Mouse (Mus musculus) ES-Bruce4 (cell line): Measurements from ENCODE around the gene Rnps1. TPM values are rescaled to one million over a fixed set of nuclear protein-coding genes. Genes with fewer than 3 reads are reported as not detected.

Source experiments
- H3K27ac ChIP-seq: 2 replicates; pipeline ENCODE4 v1.5.1; 2012; ENCODE audit warnings: low read length, inconsistent platforms; ENCODE audit not compliant: insufficient read depth
- H3K27me3 ChIP-seq: 2 replicates; pipeline ENCODE4 v1.6.1; 2012; ENCODE audit warnings: mild to moderate bottlenecking, low read length, inconsistent platforms; ENCODE audit not compliant: control insufficient read depth, poor library complexity, insufficient read depth, severe bottlenecking
- H3K36me3 ChIP-seq: 2 replicates; pipeline ENCODE4 v1.6.1; 2012; ENCODE audit warnings: inconsistent platforms, mild to moderate bottlenecking, low read length, moderate library complexity; ENCODE audit not compliant: control insufficient read depth, poor library complexity, insufficient read depth, severe bottlenecking
- H3K4me1 ChIP-seq: one replicate; pipeline ENCODE4 v1.8.1; 2011; ENCODE audit warnings: low read length; ENCODE audit not compliant: control insufficient read depth, insufficient read depth
- H3K4me3 ChIP-seq: 2 replicates; pipeline ENCODE4 v1.5.1; 2011; ENCODE audit warnings: low read depth, mild to moderate bottlenecking, low read length
- H3K9ac ChIP-seq: 2 replicates; pipeline ENCODE4 v1.6.1; 2012; ENCODE audit warnings: low read depth, mild to moderate bottlenecking, inconsistent platforms; ENCODE audit not compliant: poor library complexity, severe bottlenecking
- H3K9me3 ChIP-seq: replicated peaks from 2 replicates; pipeline ENCODE4 v1.6.1; 2012; ENCODE audit warnings: mild to moderate bottlenecking, low read length, inconsistent platforms; ENCODE audit not compliant: control insufficient read depth, poor library complexity, insufficient read depth, severe bottlenecking
- CTCF ChIP-seq: IDR thresholded peaks from one replicate; pipeline ENCODE4 v1.8.1; 2011; ENCODE audit warnings: low read depth, low read length
- EP300 ChIP-seq: IDR thresholded peaks from 2 replicates; pipeline ENCODE4 v1.6.1; 2011; ENCODE audit warnings: low read depth, low read length; ENCODE audit not compliant: insufficient read depth
- POLR2A ChIP-seq: IDR thresholded peaks from one replicate; pipeline ENCODE4 v1.8.1; 2011; ENCODE audit warnings: low read length; ENCODE audit not compliant: insufficient read depth
- polyA plus RNA-seq: library from polyadenylated mRNA; stranded (reverse); fragments of >200 nt; gene quantifications from 2 replicates; pipeline ENCODE4 v1.2.4, GENCODE M21; 2011; ENCODE audit warnings: low read depth; ENCODE audit not compliant: missing spikeins, insufficient read depth, insufficient read length

Gene Rnps1
- polyA plus RNA-seq, 1 experiment, result 334 TPM

DNA sequence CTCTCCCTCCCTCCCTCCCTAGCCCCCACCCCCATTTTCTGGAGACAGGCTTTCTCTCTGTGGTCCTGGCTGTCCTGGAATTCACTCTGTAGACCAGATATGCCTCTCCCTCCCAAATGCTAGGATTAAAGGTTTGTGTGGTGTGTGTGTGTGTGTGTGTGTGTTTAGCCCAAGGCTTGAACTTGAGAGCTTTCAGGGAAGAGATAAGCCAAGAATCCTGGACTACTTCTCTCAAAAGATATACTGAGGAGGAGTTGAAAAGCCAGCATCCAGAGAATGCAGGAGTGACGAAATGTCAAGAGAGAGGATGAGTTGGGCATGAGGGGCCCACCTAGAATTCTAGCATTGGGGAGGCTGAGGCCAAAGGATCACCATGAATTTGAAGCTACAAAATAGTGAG lies 48.6 kb downstream of the Rnps1 start:
- H3K4me1 ChIP-seq, result no peaks in the 10 kb centered on the region
- TF ChIP-seq EP300 (no peak), CTCF (no peak), POLR2A (no peak)

DNA sequence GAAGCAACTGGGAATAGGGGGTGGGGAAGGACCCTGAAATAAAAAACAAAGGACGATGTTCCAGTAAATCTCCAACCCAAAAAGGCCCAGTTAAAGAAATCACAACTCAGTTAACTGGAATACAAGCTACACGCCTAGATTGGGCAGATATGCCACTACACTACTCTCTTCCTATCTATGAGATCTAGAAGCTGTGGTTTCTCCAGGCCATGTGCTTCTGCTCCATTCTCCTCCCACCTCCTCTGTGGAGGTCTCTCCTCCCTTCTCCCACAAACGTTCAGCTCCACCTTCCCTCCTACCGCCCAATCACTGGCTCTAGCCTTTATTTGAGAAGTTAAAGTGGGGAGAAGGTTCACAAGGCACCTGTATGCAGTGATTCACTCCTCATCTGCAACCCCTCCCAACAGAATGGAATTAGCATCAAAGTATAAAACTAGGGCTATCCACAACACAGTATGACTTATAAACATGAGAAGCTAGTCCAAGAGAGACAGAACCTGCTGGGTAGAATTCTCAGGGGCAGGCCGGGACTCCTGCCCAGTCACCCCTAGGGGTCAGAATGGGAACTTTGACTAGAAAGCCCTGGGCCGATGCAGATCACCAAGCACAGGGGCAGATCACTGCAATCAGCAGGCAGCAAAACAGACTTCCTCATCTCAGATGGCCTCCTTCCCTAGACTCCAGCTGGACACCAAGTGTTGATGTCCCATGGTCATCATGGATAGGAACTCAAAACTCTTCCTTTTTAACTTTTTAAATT lies 49.2 kb downstream of the Rnps1 start:
- Histone ChIP-seq H3K4me3 (no peak overlapping the region), H3K27me3 (no peaks in the 10 kb centered on the region), H3K9ac (0 out of 2 replicates have a peak overlapping the region, but pooled peaks have one; percentile 14), H3K27ac (no peak overlapping the region), H3K36me3 (peaks cover 5% of the 10 kb centered on the region; the same call in 1 of the 2 replicates), H3K4me1 (no peaks in the 10 kb centered on the region), H3K9me3 (no peaks in the 10 kb centered on the region)
- TF ChIP-seq EP300 (no peak), CTCF (no peak), POLR2A (no peak)

More for the DNA sequence above, 48.6 kb downstream of the Rnps1 start:
- no peak overlapping the region for H3K4me3 ChIP-seq
- H3K9ac ChIP-seq, result 0 out of 2 replicates have a peak overlapping the region, but pooled peaks have one; percentile 14
- no peak overlapping the region for H3K27ac ChIP-seq
- H3K27me3 ChIP-seq, result no peaks in the 10 kb centered on the region
- H3K36me3 ChIP-seq, result peaks cover 5% of the 10 kb centered on the region; the same call in 1 of the 2 replicates
- H3K9me3 ChIP-seq, result no peaks in the 10 kb centered on the region

DNA sequence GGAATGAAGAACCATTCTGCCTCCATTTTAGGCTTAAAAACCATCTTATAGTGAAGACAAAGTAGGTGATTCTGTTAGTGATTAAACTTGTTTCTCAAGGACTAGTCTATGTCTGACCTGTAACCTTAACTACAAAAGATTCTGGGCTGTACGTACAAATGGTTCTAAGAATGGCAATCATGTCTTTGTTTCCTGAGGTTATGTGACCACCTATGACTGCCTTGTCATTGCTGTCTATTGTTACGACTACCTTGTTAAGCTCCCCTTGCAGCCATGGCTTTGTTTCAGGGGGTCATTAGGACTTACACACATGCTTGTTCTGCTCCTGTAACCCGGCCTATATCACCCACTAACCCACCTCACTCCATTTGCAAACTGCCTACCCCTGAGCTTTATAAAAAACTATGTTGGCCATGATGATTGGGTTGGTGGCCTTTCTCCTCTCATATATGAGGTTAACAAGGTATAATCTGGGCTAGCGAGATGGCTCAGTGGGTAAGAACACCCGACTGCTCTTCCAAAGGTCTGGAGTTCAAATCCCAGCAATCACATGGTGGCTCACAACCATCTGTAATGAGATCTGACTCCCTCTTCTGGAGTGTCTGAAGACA lies 54.4 kb downstream of the Rnps1 start:
- H3K4me1 ChIP-seq, result peaks cover 1% of the 10 kb centered on the region
- H3K9me3 ChIP-seq, result no peaks in the 10 kb centered on the region
- no peak overlapping the region for H3K27ac ChIP-seq
- no peak overlapping the region for H3K4me3 ChIP-seq
- peaks cover 5% of the 10 kb centered on the region; the same call in 1 of the 2 replicates for H3K36me3 ChIP-seq
- TF ChIP-seq EP300, result no peak
- no peak for TF ChIP-seq POLR2A
- no peak for TF ChIP-seq CTCF
- no peaks in the 10 kb centered on the region for H3K27me3 ChIP-seq
- no peak overlapping the region for H3K9ac ChIP-seq

DNA sequence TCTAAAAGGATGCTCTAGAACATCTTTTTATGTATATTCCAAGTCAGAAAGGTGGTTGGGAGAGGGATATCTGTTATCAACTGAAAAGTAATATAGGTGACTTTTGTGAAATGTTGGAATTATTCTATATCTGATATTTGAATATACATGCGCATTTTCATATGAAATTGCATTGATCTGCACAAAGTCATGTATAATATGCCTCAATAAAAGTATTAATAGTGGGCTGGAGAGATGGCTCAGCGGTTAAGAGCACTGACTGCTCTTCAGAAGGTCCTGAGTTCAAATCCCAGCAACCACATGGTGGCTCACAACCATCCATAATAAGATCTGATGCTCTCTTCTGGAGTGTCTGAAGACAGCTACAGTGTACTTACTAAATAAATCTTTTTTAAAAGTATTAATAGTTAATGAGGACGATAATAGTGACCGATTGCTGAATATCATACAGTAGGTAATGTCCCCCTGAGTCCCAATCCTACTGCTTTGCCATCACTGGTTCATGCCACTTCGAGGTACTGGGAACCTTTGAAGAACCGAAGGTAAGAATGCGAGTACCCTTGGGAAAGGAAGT lies 55.1 kb downstream of the Rnps1 start:
- H3K4me3 ChIP-seq, result peak overlapping the region; percentile 93
- H3K27me3 ChIP-seq, result no peaks in the 10 kb centered on the region
- TF ChIP-seq POLR2A (no peak), CTCF (no peak), EP300 (no peak)
- H3K36me3 ChIP-seq, result peaks cover 5% of the 10 kb centered on the region; the same call in 1 of the 2 replicates
- peak overlapping the region; percentile 40 for H3K9ac ChIP-seq
- peaks cover 1% of the 10 kb centered on the region for H3K4me1 ChIP-seq
- H3K9me3 ChIP-seq, result no peaks in the 10 kb centered on the region
- H3K27ac ChIP-seq, result peak overlapping the region; percentile 47

DNA sequence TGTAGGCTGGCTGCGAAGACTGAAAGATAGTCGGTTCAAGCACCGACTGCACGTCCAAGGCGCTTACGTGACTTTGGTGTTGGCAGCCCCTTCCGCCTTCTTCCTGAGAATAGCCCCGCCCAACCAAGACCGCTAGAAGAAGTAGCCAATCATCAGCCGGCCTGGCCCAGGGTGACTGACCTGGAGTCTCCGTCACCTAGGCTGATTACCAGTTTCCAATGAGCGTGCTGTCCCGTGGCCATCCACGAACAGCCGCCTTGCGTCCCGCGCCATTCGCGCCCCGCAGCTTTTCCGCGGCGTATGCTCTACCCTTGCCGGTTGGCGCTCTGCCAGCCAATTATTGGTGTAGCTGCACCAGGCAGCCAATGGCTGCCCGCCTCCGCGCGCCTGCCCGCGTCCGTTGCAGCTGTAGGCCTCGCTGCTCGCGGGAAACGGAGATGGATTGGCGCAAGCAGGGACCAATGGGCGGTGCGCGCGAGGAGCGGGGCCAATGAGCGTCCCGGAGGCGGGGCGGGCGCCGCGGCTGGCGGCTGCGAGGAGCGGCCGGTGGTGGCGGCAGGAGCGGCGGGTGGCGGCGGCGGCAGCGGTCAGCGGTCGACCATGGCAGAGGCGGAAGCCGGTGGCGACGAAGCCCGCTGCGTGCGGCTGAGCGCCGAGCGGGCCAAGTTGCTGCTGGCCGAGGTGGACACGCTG lies 55.7 kb downstream of the Rnps1 start, which contains the start of the genes E4f1 and Pgp:
E4f1 (minus strand) TSS at position 404 of the 693 bp plus-strand sequence.
Pgp (plus strand) TSS at position 483 of the 693 bp plus-strand sequence.
- peak within 1 kb of the TSS; percentile 47 for H3K27ac ChIP-seq
- peaks cover 1% of the 10 kb centered on the region for H3K4me1 ChIP-seq
- peak within 1 kb of the TSS; percentile 81 for H3K9ac ChIP-seq
- H3K27me3 ChIP-seq, result no peaks in the 10 kb centered on the region
- H3K4me3 ChIP-seq, result peak within 1 kb of the TSS; percentile 93
- TF ChIP-seq POLR2A (peak; percentile 54), CTCF (no peak)
- H3K9me3 ChIP-seq, result no peaks in the 10 kb centered on the region
- H3K36me3 ChIP-seq, result peaks cover 3% of the 10 kb centered on the region; the same call in 1 of the 2 replicates
